Mouse (Mus musculus) midbrain, embryonic 10.5 days (tissue): ENCODE data around the gene Tspan31. TPM values are rescaled to one million over a fixed set of nuclear protein-coding genes. Genes with fewer than 3 reads are reported as not detected.

ENCODE experiments used
- DNase-seq: peaks from one replicate; pipeline ENCODE4 v3.0.0-alpha.2; 2017; ENCODE audit warnings: low spot score
- H3K27ac ChIP-seq: fragments of 300-500 bp; sonication (generic); replicated peaks from 2 replicates; pipeline ENCODE4 v1.5.1; 2016; ENCODE audit warnings: mild to moderate bottlenecking
- H3K27me3 ChIP-seq: fragments of 300-500 bp; sonication (generic); 2 replicates; pipeline ENCODE4 v1.6.1; 2016; ENCODE audit warnings: low read depth, mild to moderate bottlenecking; ENCODE audit not compliant: poor library complexity, severe bottlenecking
- H3K36me3 ChIP-seq: fragments of 300-500 bp; sonication (generic); 2 replicates; pipeline ENCODE4 v1.6.1; 2016; ENCODE audit warnings: mild to moderate bottlenecking, moderate library complexity
- H3K4me1 ChIP-seq: fragments of 300-500 bp; sonication (generic); 2 replicates; pipeline ENCODE4 v1.6.1; 2016
- H3K4me3 ChIP-seq: fragments of 300-500 bp; sonication (generic); 2 replicates; pipeline ENCODE4 v1.5.1; 2016; ENCODE audit warnings: mild to moderate bottlenecking, moderate library complexity
- H3K9me3 ChIP-seq: fragments of 300-500 bp; sonication (generic); replicated peaks from 2 replicates; pipeline ENCODE4 v1.6.1; 2016; ENCODE audit warnings: mild to moderate bottlenecking
- WGBS: fragments of 180-500 bp; shearing (Covaris S2); methylation state at CpG from one replicate; pipeline ENCODE4 v1.1.7; 2016; 5-methylcytosine and 5-hydroxymethylcytosine counted together
- polyA plus RNA-seq: library from polyadenylated mRNA; unstranded; fragments of >200 nt; fragmentation: Nextera tagmentation; extraction: Ambion mirVana; gene quantifications from 2 replicates; pipeline ENCODE4 v1.2.1, GENCODE M21; 2016

The Tspan31 gene
- polyA plus RNA-seq, 1 experiment from 2014 or later, result 197 TPM

DNA sequence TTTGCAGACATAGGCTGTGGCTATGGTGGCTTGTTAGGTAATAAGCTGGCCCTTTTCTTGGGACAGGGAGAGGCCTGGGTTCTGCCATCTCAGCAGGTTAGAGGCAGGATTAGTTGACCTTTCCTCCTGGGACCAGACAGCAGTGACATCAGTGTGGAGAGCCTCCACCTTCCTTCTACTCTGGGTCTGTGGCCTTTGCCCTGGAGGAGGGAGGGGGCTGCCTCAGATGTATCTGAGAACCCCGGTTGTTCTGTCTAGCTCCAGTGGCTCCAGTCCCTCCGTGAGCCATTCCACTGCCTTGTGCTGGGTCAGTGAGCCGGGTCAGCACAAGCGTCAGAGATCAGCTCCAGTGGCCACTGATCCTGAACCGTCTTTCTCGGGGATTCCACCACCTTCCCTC lies 26.9 kb downstream of the Tspan31 start:
- Histone ChIP-seq H3K4me1 (peaks cover 30% of the 10 kb centered on the region), H3K4me3 (peak overlapping the region; percentile 77; the same call in 1 of the 2 replicates), H3K27ac (no peak overlapping the region), H3K27me3 (peaks cover 34% of the 10 kb centered on the region), H3K9me3 (no peaks in the 10 kb centered on the region), H3K36me3 (peaks cover 29% of the 10 kb centered on the region)
- WGBS, result 60% methylated on average over 6 of the region's 6 CpGs
- no peak for DNase-seq

- WGBS, result 22% methylated on average over 5 of the region's 5 CpGs
- peak overlapping the region; percentile 89 for H3K27ac ChIP-seq
Measured at GRCm38 (mm10) chr10:127042468-127043115, 27.5 kb downstream of the Tspan31 start.

GRCm38 (mm10) chr10:127041774-127042338 lies 28.2 kb downstream of the Tspan31 start:
- Histone ChIP-seq H3K4me1 (peaks cover 32% of the 10 kb centered on the region), H3K27ac (peak overlapping the region; percentile 89)
- under 1% methylated on average over 44 of the region's 44 CpGs for WGBS

More at GRCm38 (mm10) chr10:127042468-127043115, 27.5 kb downstream of the Tspan31 start:
- no peak for DNase-seq
- H3K27me3 ChIP-seq, result peaks cover 28% of the 10 kb centered on the region
- no peaks in the 10 kb centered on the region for H3K9me3 ChIP-seq
- H3K4me3 ChIP-seq, result peak overlapping the region; percentile 77
- H3K4me1 ChIP-seq, result peaks cover 32% of the 10 kb centered on the region
- peaks cover 29% of the 10 kb centered on the region for H3K36me3 ChIP-seq

DNA sequence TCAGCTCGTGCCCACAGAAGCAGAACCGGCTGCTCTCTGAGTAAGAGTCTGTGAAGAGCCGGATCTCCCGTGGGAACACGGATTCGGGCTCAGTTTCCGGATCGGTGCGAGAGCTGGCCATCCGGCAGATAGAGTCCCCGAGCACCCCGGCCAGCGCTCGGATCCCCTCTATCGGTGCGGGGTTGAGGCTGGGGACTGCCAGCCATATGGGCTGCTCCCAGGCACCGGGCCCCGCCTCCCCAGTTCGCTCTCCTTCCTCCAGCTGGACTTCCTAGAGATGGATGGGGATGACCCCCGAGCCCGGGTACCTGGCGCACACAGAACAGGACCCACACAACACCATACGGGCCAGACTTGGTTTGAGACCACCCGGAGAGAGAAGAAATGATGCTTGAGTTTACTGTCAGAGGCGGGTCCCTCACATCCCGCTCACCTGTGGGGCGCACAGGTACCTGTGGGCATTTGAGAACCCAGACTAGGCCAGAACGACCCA lies 28.7 kb downstream of the Tspan31 start, which contains the start of the genes Mettl1 and Eef1akmt3:
Mettl1 (plus strand) TSS at position 141 of the 493 bp plus-strand sequence.
Eef1akmt3 (minus strand) TSS at position 240 of the 493 bp plus-strand sequence.
- H3K27me3 ChIP-seq, result peaks cover 19% of the 10 kb centered on the region
- H3K4me3 ChIP-seq, result peak within 1 kb of the TSS; percentile 77
- DNase-seq, result peak; percentile 63
- H3K36me3 ChIP-seq, result peaks cover 29% of the 10 kb centered on the region
- H3K4me1 ChIP-seq, result peaks cover 32% of the 10 kb centered on the region
- no peaks in the 10 kb centered on the region for H3K9me3 ChIP-seq
- WGBS, result 0% methylated on average over 28 of the region's 28 CpGs
- peak within 1 kb of the TSS; percentile 89 for H3K27ac ChIP-seq

More at GRCm38 (mm10) chr10:127041774-127042338, 28.2 kb downstream of the Tspan31 start:
- H3K4me3 ChIP-seq, result peak overlapping the region; percentile 77
- peaks cover 29% of the 10 kb centered on the region for H3K36me3 ChIP-seq
- peaks cover 20% of the 10 kb centered on the region for H3K27me3 ChIP-seq
- H3K9me3 ChIP-seq, result no peaks in the 10 kb centered on the region
- peak; percentile 93 for DNase-seq

DNA sequence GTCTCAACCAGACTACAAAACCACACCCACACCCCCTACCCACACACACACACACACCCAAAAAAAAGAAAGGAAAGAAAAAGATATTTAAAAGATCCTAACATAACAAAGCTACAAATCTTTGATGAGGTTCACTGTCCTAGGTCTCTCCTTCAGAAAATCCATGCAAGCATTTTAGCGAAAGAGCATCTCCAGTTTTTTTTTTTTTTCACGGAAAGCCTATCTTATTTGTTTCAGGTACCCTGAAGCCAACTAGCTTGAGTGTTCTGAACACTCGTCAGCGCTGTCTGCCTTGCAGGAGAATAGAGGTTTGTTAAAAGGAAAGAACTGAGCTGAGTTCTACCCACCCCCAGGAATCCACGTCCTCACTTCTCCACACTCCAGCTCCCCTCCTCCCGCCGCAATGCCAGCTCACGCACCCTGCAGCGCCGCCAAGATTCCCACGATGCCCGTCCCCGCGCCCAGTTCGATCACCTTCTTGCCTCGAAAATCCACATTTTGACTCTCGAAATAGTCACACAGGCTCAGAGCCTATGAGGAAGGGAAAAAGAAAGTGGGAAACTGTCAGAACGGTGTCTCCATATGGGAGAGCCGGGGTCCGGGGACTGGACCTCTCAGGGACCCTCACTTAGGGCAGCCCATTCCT lies 29.4 kb downstream of the Tspan31 start:
- no peaks in the 10 kb centered on the region for H3K9me3 ChIP-seq
- peaks cover 19% of the 10 kb centered on the region for H3K27me3 ChIP-seq
- peaks cover 32% of the 10 kb centered on the region for H3K4me1 ChIP-seq
- H3K27ac ChIP-seq, result peak overlapping the region; percentile 89
- peak; percentile 36 for DNase-seq
- peaks cover 26% of the 10 kb centered on the region for H3K36me3 ChIP-seq
- WGBS, result 1% methylated on average over 20 of the region's 20 CpGs
- H3K4me3 ChIP-seq, result peak overlapping the region; percentile 77

DNA sequence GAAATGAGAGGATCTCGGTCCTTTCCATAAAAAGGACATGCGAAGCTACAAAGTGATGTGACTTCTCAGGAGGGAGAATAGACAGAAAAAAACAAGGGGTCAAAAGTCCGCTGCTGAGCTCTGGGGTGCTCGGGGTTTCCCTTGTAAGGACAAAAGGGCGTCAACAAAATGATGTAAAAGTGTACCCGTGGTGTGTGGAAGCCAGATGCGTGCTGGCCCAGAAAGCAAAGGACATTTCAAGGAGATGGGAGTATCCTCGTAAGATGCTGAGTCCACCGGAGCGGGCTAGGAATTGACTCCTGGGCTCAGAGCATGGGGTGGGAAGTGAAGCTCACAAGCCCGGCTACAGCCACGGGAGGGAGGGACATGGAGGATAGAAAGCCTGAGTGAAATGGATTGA lies 32.4 kb downstream of the Tspan31 start:
- DNase-seq, result no peak
- Histone ChIP-seq H3K4me1 (peaks cover 22% of the 10 kb centered on the region), H3K36me3 (no peaks in the 10 kb centered on the region), H3K27ac (no peak overlapping the region), H3K4me3 (no peak overlapping the region), H3K27me3 (peaks cover 19% of the 10 kb centered on the region), H3K9me3 (no peaks in the 10 kb centered on the region)
- WGBS, result 79% methylated on average over 12 of the region's 12 CpGs

DNA sequence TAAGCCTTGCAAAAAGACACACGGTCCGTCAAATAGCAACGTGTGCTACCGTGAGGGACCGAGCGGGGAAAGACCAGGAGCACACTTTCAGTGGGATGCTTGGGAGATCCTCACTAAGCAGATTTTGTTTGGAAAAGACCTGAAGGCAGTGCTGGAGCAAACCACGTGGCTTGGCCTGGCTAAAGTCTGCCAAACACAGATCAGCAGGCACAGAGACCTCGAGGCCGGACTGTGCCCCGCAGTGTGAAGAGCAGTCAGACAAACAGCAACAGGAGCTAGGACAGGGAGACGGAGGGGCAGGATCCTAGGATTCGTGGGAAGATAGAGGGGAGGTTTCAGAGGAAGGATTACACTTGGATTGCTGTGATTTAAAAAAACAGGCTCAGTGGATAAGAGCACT lies 33.8 kb downstream of the Tspan31 start:
- no peak for DNase-seq
- no peaks in the 10 kb centered on the region for H3K9me3 ChIP-seq
- H3K36me3 ChIP-seq, result no peaks in the 10 kb centered on the region
- H3K4me3 ChIP-seq, result no peak overlapping the region
- 89% methylated on average over 12 of the region's 12 CpGs for WGBS
- H3K27me3 ChIP-seq, result peaks cover 19% of the 10 kb centered on the region
- H3K27ac ChIP-seq, result no peak overlapping the region
- peaks cover 12% of the 10 kb centered on the region for H3K4me1 ChIP-seq

GRCm38 (mm10) chr10:127033301-127033741 lies 36.7 kb downstream of the Tspan31 start:
- 91% methylated on average over 8 of the region's 8 CpGs for WGBS
- no peaks in the 10 kb centered on the region for H3K27me3 ChIP-seq
- H3K4me3 ChIP-seq, result no peak overlapping the region
- H3K4me1 ChIP-seq, result peaks cover 15% of the 10 kb centered on the region
- peaks cover 12% of the 10 kb centered on the region for H3K36me3 ChIP-seq
- DNase-seq, result no peak
- no peak overlapping the region for H3K27ac ChIP-seq
- H3K9me3 ChIP-seq, result no peaks in the 10 kb centered on the region

DNA sequence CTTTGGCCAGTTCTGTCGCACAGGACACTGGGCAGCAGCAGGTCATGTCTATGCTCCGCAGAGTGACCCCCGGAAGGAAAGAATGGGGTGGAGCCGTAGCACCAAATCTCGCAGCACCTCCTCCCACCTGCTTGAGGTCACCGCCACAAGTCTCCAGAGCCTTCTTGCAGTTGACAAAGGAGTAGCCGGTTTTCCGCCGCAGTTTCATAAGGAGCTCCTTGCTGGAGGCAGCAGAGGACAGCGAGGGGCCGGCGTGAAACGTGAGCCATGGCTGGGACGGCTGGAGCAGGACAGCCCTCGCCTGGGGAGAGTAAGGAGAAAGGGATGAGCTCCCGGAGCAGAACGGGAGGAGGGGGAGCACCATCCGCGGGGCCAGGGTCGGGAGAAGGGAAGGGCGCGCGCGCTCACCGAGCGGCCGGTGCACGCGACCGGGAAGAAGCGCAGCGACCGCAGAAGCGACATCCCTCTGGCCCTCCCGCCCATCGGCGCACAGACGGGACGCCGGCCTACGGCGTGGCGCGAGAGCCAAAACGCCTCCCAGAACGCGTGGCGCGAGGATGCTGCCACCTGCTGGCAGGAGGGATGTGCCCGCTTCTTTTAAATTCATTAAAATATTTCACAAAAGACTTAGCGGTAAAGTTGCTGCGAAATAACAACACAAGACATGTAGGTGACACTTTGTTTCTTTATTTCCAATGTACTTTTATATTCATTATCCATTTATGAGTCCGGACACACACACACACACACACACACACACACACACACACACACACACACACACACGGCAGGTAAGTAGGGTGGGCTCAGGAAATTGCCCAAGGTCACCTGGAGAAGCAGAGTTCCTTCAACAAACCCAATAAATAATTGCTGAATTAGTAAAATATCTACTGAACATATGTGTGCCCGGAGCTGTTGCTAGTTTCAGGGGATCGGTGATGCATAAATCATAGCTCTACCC lies 39.4 kb downstream of the Tspan31 start, which contains the start of gene Tsfm:
Tsfm (minus strand) TSS at position 505 of the 961 bp plus-strand sequence.
- H3K27me3 ChIP-seq, result no peaks in the 10 kb centered on the region
- peaks cover 39% of the 10 kb centered on the region for H3K36me3 ChIP-seq
- no peaks in the 10 kb centered on the region for H3K9me3 ChIP-seq
- WGBS, result 6% methylated on average over 56 of the region's 56 CpGs
- peaks cover 13% of the 10 kb centered on the region for H3K4me1 ChIP-seq
- peak; percentile 91 for DNase-seq
- H3K4me3 ChIP-seq, result peak within 1 kb of the TSS; percentile 69
- H3K27ac ChIP-seq, result peak within 1 kb of the TSS; percentile 95

GRCm38 (mm10) chr10:127018422-127018821 lies 51.6 kb downstream of the Tspan31 start:
- 83% methylated on average over 16 of the region's 16 CpGs for WGBS
- H3K27me3 ChIP-seq, result no peaks in the 10 kb centered on the region
- no peaks in the 10 kb centered on the region for H3K9me3 ChIP-seq
- H3K4me1 ChIP-seq, result peaks cover 5% of the 10 kb centered on the region; the same call in 1 of the 2 replicates
- no peak for DNase-seq
- no peak overlapping the region for H3K4me3 ChIP-seq
- H3K36me3 ChIP-seq, result peaks cover 25% of the 10 kb centered on the region
- H3K27ac ChIP-seq, result no peak overlapping the region
